Mouse (Mus musculus) heart, adult 2 months (tissue): ENCODE measurements at regions not wholly inside any gene's neighbourhood (a gene's known extent, or its start where the extent isn't known, plus 50 kb on each side); places are given as distances from the start of the nearest gene placed in this dataset.

Experiments used
- CTCF ChIP-seq: fragments of 200-600 bp; IDR thresholded peaks from 2 replicates; pipeline ENCODE4 v1.8.1; 2022; ENCODE audit warnings: antibody characterized with exemption, mild to moderate bottlenecking, moderate library complexity
- EP300 ChIP-seq: fragments of 200-500 bp; IDR thresholded peaks from 2 replicates; pipeline ENCODE4 v1.6.1; 2011; ENCODE audit warnings: low read depth, low read length, control low read depth; ENCODE audit not compliant: insufficient read depth

- TF ChIP-seq EP300: no peak
- no peak for TF ChIP-seq CTCF
Observed at GRCm38 (mm10) chr4:142545187-142545586, 306.0 kb upstream of the Kazn start.
